Mouse (Mus musculus) heart, postnatal 0 days (tissue): ENCODE data around the gene Smg1. TPM values are rescaled to one million over a fixed set of nuclear protein-coding genes. Genes with fewer than 3 reads are reported as not detected.

Experiments used
- ATAC-seq: fragments of 200-750 bp; cut with Nextera tagmentation; 2 replicates; pipeline ENCODE4 v1.8.0; 2017; ENCODE audit warnings: low read depth, moderate number of reproducible peaks, moderate library complexity; ENCODE audit not compliant: insufficient read depth
- DNase-seq: peaks from one replicate; pipeline ENCODE4 v3.0.0-alpha.2; 2016; ENCODE audit warnings: low spot score
- H3K27ac ChIP-seq: fragments of 300-500 bp; sonication (generic); 2 replicates; pipeline ENCODE4 v1.5.1; 2014; ENCODE audit warnings: low read depth, mild to moderate bottlenecking
- H3K27me3 ChIP-seq: fragments of 300-500 bp; sonication (generic); 2 replicates; pipeline ENCODE4 v1.6.1; 2014; ENCODE audit warnings: low read length, mixed read lengths; ENCODE audit not compliant: control insufficient read depth, insufficient read depth
- H3K36me3 ChIP-seq: fragments of 300-500 bp; sonication (generic); replicated peaks from 2 replicates; pipeline ENCODE4 v1.6.1; 2014; ENCODE audit warnings: low read length, mixed read lengths; ENCODE audit not compliant: control insufficient read depth, insufficient read depth
- H3K4me1 ChIP-seq: fragments of 300-500 bp; sonication (generic); 2 replicates; pipeline ENCODE4 v1.6.1; 2014; ENCODE audit warnings: antibody characterized with exemption; ENCODE audit not compliant: control insufficient read depth, insufficient read depth
- H3K4me2 ChIP-seq: fragments of 300-500 bp; sonication (generic); 2 replicates; pipeline ENCODE4 v1.6.1; 2014; ENCODE audit warnings: low read depth, mild to moderate bottlenecking, low read length, moderate library complexity
- H3K4me3 ChIP-seq: fragments of 300-500 bp; sonication (generic); 2 replicates; pipeline ENCODE4 v1.5.1; 2014; ENCODE audit warnings: low read depth, low read length
- H3K9ac ChIP-seq: fragments of 300-500 bp; sonication (generic); replicated peaks from 2 replicates; pipeline ENCODE4 v1.6.1; 2014; ENCODE audit warnings: low read depth, low read length, mixed read lengths
- H3K9me3 ChIP-seq: fragments of 300-500 bp; sonication (generic); replicated peaks from 2 replicates; pipeline ENCODE4 v1.6.1; 2016; ENCODE audit warnings: low read length; ENCODE audit not compliant: control insufficient read depth
- CTCF ChIP-seq: IDR thresholded peaks from 2 replicates; pipeline ENCODE4 v1.5.1; 2016; ENCODE audit warnings: antibody characterized with exemption, control low read depth, low read depth
- EP300 ChIP-seq: IDR thresholded peaks from 2 replicates; pipeline ENCODE4 v1.6.1; 2016; ENCODE audit warnings: antibody characterized with exemption, low read depth
- WGBS: fragments of 180-500 bp; shearing (Covaris S2); extraction: QIAGEN DNeasy Blood & Tissue Kit; methylation state at CpG from one replicate; pipeline ENCODE4 v1.1.7; 2014; 5-methylcytosine and 5-hydroxymethylcytosine counted together
- polyA plus RNA-seq: library from polyadenylated mRNA; unstranded; fragments of >200 nt; fragmentation: Nextera tagmentation; extraction: Ambion mirVana; gene quantifications from 2 replicates; pipeline ENCODE4 v1.2.1, GENCODE M21; 2015
- total RNA-seq: library from RNA; depleted of rRNA; stranded (reverse); fragments of >200 nt; gene quantifications from 2 replicates; pipeline ENCODE4 v1.2.3, GENCODE M21; 2014; ENCODE audit warnings: low replicate concordance

Smg1 gene
- total and polyA plus RNA-seq, 2 experiments from 2014 or later: 8.7 to 35.2 TPM

DNA sequence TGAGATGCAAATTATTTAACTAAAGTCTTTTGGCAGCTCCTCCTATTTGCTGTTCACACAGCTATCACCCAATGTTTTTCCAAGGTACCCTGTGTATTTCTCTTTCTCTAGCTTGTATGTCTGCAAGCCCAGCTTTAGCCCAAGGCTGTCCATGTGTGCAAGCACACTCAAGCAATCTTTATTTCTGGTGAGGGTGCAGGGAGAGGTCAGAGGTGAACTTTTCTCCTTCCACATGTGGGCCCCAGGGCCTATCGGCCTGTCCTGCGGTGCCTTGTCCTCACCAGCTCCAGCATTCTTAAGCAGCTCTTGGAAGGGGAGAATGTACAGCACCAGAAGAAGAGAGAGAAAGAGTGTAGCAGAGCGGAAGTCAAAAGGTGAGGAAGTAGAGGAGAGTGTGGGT lies 9.5 kb upstream of the Smg1 start:
- H3K9me3 ChIP-seq: no peaks in the 10 kb centered on the region
- 47% methylated on average over 3 of the region's 3 CpGs for WGBS
- no peaks in the 10 kb centered on the region for H3K27me3 ChIP-seq
- no peaks in the 10 kb centered on the region for H3K36me3 ChIP-seq
- no peak overlapping the region for H3K4me3 ChIP-seq
- ATAC-seq (peak; percentile 0; the same call in 1 of the 2 replicates), DNase-seq (no peak)
- H3K9ac ChIP-seq: 0 out of 2 replicates have a peak overlapping the region, but pooled peaks have one; percentile 1
- 0 out of 2 replicates have a peak overlapping the region, but pooled peaks have one; percentile 5 for H3K4me2 ChIP-seq
- H3K27ac ChIP-seq: peak overlapping the region; percentile 91
- H3K4me1 ChIP-seq: peaks cover 28% of the 10 kb centered on the region
- TF ChIP-seq CTCF: no peak
- TF ChIP-seq EP300: no peak

DNA sequence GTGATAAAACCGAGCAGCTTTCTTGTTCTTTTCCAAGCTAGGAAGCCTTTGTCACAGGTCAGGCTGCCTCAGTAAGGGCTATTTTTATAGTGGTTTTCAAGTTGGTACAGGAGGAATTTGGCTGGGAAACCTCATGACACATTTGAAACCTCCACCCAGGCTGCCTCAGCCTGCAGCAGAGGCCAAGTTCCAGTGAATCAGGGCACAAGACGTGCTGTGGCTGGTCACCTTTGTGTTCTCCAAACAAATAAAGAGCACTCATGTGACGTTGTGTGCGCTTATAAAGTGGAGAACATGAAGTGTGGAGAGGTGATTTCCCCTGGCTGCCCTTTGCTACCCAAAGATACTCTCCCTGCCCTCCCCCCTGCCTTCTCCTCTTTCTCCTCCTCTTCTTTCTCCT lies 8.9 kb upstream of the Smg1 start:
- peak overlapping the region; percentile 91 for H3K27ac ChIP-seq

DNA sequence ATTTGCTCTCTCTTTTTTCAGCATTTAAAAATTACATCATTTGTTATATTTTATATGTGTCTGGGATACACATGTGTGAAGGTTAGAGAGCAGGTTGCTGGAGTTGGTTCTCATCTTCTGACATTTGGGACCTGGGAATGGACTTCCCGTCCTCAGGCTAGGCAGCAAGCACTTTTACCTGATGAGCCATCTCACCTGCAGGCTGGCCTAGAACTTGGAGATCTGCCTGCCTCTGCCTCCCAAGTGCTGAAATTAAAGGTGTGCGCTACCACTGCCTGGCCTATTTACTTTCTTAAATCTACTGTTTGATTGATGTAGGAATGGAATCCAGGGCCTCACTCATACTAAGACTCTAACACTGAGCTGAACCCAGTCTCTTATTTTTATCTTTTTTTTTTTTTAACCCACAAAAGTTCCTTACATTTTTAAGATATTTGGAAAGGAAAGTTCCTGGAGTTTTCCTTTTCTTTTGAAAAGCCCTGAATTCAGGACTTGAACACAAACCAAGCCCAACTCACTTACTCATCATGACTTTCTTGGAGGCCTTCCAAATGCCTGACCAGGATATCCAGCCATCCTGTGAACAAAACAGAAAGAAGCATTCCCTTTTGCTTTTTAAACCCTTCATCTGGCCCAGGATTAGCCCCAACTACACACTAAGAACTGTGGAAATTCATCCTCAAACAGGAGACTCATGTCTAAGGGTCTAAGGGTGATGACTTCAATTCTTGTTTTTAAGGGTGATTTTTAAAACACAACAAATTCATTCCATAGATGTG lies 8.1 kb upstream of the Smg1 start:
- Histone ChIP-seq H3K36me3 (no peaks in the 10 kb centered on the region), H3K9me3 (no peaks in the 10 kb centered on the region), H3K4me1 (peaks cover 28% of the 10 kb centered on the region), H3K4me3 (no peak overlapping the region), H3K27me3 (no peaks in the 10 kb centered on the region), H3K27ac (peak overlapping the region; percentile 95), H3K9ac (no peak overlapping the region), H3K4me2 (no peak overlapping the region)
- WGBS: 96% methylated on average over 2 of the region's 2 CpGs
- TF ChIP-seq CTCF (no peak), EP300 (no peak)
- DNase-seq: peak; percentile 31
- ATAC-seq: no peak

More for the DNA sequence above, 8.9 kb upstream of the Smg1 start:
- Histone ChIP-seq H3K4me2 (0 out of 2 replicates have a peak overlapping the region, but pooled peaks have one; percentile 5), H3K27me3 (no peaks in the 10 kb centered on the region), H3K36me3 (no peaks in the 10 kb centered on the region), H3K4me1 (peaks cover 28% of the 10 kb centered on the region), H3K9ac (no peak overlapping the region), H3K4me3 (no peak overlapping the region), H3K9me3 (no peaks in the 10 kb centered on the region)
- ATAC-seq: peak; percentile 93
- TF ChIP-seq CTCF: no peak
- TF ChIP-seq EP300: peak; percentile 72; the same call in 1 of the 2 replicates
- DNase-seq: peak; percentile 93
- 9% methylated on average over 4 of the region's 4 CpGs for WGBS

DNA sequence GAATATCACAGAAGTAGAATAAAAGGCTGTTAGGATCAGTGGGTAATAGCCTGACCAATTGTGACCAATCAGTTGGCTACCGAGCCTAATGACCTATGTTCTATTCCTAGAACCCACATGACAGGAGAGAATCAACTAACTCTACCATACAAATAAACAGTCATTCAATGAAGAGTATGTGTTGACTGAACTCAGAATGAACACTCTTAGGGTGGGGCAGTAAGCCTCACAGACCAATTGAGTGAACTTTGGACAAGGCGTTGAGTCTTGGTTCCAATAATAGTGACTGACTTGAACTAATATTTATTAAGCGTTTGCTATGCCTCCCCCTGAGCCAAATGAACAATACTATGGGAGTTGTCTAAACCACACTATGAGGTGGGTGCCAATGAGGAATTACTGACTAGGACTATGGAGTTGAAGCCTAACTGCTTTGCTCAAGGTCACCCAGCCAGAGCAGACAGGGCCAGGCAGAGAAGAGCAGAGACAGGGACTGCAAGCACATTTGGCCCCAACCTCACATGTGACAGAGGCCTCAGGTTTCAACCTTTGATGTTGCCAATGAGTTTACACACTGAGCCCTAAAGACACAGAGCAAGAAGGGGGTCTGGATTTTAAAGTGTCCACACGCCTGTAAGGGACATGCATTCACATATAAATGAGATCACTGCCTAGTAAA lies 7.2 kb upstream of the Smg1 start:
- ATAC-seq: no peak
- 70% methylated on average over 4 of the region's 4 CpGs for WGBS

DNA sequence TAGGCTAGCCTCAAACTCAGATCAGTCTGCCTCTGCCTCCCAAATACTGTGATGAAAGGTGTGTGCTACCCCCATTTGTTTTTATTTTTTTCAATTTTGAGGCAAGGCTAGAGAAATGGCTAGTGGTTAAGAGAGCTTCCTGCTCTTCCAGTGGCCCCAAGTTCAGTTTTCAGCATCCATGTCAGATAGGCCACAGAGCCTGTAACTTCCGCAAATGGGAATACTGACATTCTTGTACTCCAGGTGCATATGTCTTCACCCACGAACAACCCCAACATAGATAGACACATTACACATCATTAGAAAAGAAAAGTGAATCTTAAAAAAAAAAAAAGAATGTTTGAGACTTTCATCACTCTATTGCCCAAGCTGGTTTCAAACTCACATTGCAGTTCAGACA lies 6.1 kb upstream of the Smg1 start:
- H3K27ac ChIP-seq: no peak overlapping the region
- ATAC-seq: no peak
- H3K9ac ChIP-seq: no peak overlapping the region
- no peak for DNase-seq
- no peak overlapping the region for H3K4me2 ChIP-seq
- H3K36me3 ChIP-seq: no peaks in the 10 kb centered on the region
- H3K4me3 ChIP-seq: no peak overlapping the region
- WGBS: 88% methylated on average over 2 of the region's 2 CpGs
- no peak for TF ChIP-seq EP300
- no peak for TF ChIP-seq CTCF
- H3K27me3 ChIP-seq: no peaks in the 10 kb centered on the region
- no peaks in the 10 kb centered on the region for H3K9me3 ChIP-seq
- H3K4me1 ChIP-seq: peaks cover 28% of the 10 kb centered on the region

More for the DNA sequence above, 7.2 kb upstream of the Smg1 start:
- H3K9ac ChIP-seq: no peak overlapping the region
- H3K27ac ChIP-seq: peak overlapping the region; percentile 95
- H3K36me3 ChIP-seq: no peaks in the 10 kb centered on the region
- H3K27me3 ChIP-seq: no peaks in the 10 kb centered on the region
- H3K4me2 ChIP-seq: no peak overlapping the region
- no peak for DNase-seq
- no peak for TF ChIP-seq EP300
- no peak for TF ChIP-seq CTCF
- H3K4me3 ChIP-seq: no peak overlapping the region
- peaks cover 28% of the 10 kb centered on the region for H3K4me1 ChIP-seq
- H3K9me3 ChIP-seq: no peaks in the 10 kb centered on the region
